Mouse (Mus musculus) gastrocnemius, adult 18-20 months (tissue): ENCODE measurements around the gene Ehmt1. TPM values are rescaled to one million over a fixed set of nuclear protein-coding genes. Genes with fewer than 3 reads are reported as not detected.

Source experiments
- DNase-seq: peaks from one replicate; pipeline ENCODE4 v3.0.0; 2021; ENCODE audit warnings: low spot score
- long read RNA-seq, 2 experiments: library from polyadenylated mRNA; stranded (forward); transcript quantifications; one replicate each; pipeline ENCODE4 v2.0.0; 2021
- total RNA-seq, 2 experiments: library from RNA; stranded (reverse); gene quantifications; 2 replicates each; pipeline ENCODE4 v1.2.3; 2021

Gene Ehmt1
- total RNA-seq, result 10 to 100 TPM; 19.2 to 21.5 TPM
- long read RNA-seq, experiment 1, full-length matches to known transcripts, result 8 of 18 reads
- long read RNA-seq, experiment 1, partial matches to known transcripts, result 1 of 18 reads
- long read RNA-seq, experiment 1, other reads (novel, unspliced or antisense), result 9 of 18 reads
- long read RNA-seq, experiment 2, full-length matches to known transcripts, result 7 of 14 reads
- long read RNA-seq, experiment 2, partial matches to known transcripts, result 2 of 14 reads
- long read RNA-seq, experiment 2, other reads (novel, unspliced or antisense), result 5 of 14 reads

GRCm38 (mm10) chr2:24918930-24919838 lies at the start of gene Ehmt1:
TSS of gene Ehmt1 (minus strand) at chr2:24919614.
- DNase-seq, result peak; percentile 93

- peak; percentile 84 for DNase-seq
Observed at GRCm38 (mm10) chr2:24962304-24963000, 43.0 kb upstream of the Ehmt1 start, which contains the start of gene Dph7. TSS of gene Dph7 (plus strand) at chr2:24962400.

GRCm38 (mm10) chr2:24960910-24961309 lies 41.5 kb upstream of the Ehmt1 start:
- DNase-seq, result peak; percentile 9

- no peak for DNase-seq
Observed at GRCm38 (mm10) chr2:24952537-24953055, 33.2 kb upstream of the Ehmt1 start.

- DNase-seq, result no peak
Observed at GRCm38 (mm10) chr2:24950189-24950535, 30.7 kb upstream of the Ehmt1 start.

GRCm38 (mm10) chr2:24949421-24950188 lies 30.2 kb upstream of the Ehmt1 start, which contains the start of gene Zmynd19:
TSS of gene Zmynd19 (plus strand) at chr2:24949792.
- DNase-seq, result peak; percentile 98

GRCm38 (mm10) chr2:24944304-24944703 lies 24.9 kb upstream of the Ehmt1 start:
- peak; percentile 45 for DNase-seq

GRCm38 (mm10) chr2:24942092-24942491 lies 22.7 kb upstream of the Ehmt1 start:
- no peak for DNase-seq

- DNase-seq, result peak; percentile 94
Observed at GRCm38 (mm10) chr2:24935057-24935796, 15.8 kb upstream of the Ehmt1 start, which contains the start of gene Arrdc1. TSS of gene Arrdc1 (minus strand) at chr2:24935252.

GRCm38 (mm10) chr2:24934441-24934963 lies 15.1 kb upstream of the Ehmt1 start:
- no peak for DNase-seq

- DNase-seq, result no peak
Observed at GRCm38 (mm10) chr2:24929593-24929992, 10.2 kb upstream of the Ehmt1 start.

GRCm38 (mm10) chr2:24929119-24929518 lies 9.7 kb upstream of the Ehmt1 start:
- no peak for DNase-seq

GRCm38 (mm10) chr2:24927810-24928479 lies 8.5 kb upstream of the Ehmt1 start:
- DNase-seq, result peak; percentile 79

- DNase-seq, result no peak
Observed at GRCm38 (mm10) chr2:24926965-24927358, 7.5 kb upstream of the Ehmt1 start.

GRCm38 (mm10) chr2:24926345-24926964 lies 7.0 kb upstream of the Ehmt1 start:
- no peak for DNase-seq

GRCm38 (mm10) chr2:24925284-24925683 lies 5.9 kb upstream of the Ehmt1 start:
- no peak for DNase-seq

GRCm38 (mm10) chr2:24923561-24923960 lies 4.1 kb upstream of the Ehmt1 start:
- DNase-seq, result no peak

- no peak for DNase-seq
Observed at GRCm38 (mm10) chr2:24919839-24920175, 393 bp upstream of the Ehmt1 start.

GRCm38 (mm10) chr2:24914762-24915161 lies 4.7 kb downstream of the Ehmt1 start:
- no peak for DNase-seq
